Mouse (Mus musculus) neural tube, embryonic 14.5 days (tissue): Measurements from ENCODE around the gene Olfr1413. TPM values are rescaled to one million over a fixed set of nuclear protein-coding genes. Genes with fewer than 3 reads are reported as not detected.

ENCODE experiments used
- ATAC-seq: fragments of 200-750 bp; cut with Nextera tagmentation; 2 replicates; pipeline ENCODE4 v1.8.0; 2017; ENCODE audit warnings: low read depth, mild to moderate bottlenecking, moderate TSS enrichment, moderate library complexity
- H3K27ac ChIP-seq: fragments of 300-500 bp; sonication (generic); 2 replicates; pipeline ENCODE4 v1.5.1; 2014; ENCODE audit warnings: low read depth, mild to moderate bottlenecking, control low read depth, low read length, moderate library complexity, mixed read lengths
- H3K27me3 ChIP-seq: fragments of 300-500 bp; sonication (generic); 2 replicates; pipeline ENCODE4 v1.6.1; 2014; ENCODE audit warnings: low read length; ENCODE audit not compliant: control insufficient read depth, insufficient read depth
- H3K36me3 ChIP-seq: fragments of 300-500 bp; sonication (generic); 2 replicates; pipeline ENCODE4 v1.6.1; 2014; ENCODE audit warnings: low read length, mixed read lengths; ENCODE audit not compliant: control insufficient read depth, insufficient read depth
- H3K4me1 ChIP-seq: fragments of 300-500 bp; sonication (generic); 2 replicates; pipeline ENCODE4 v1.6.1; 2014; ENCODE audit warnings: low read length; ENCODE audit not compliant: control insufficient read depth, insufficient read depth
- H3K4me2 ChIP-seq: fragments of 300-500 bp; sonication (generic); 2 replicates; pipeline ENCODE4 v1.6.1; 2014; ENCODE audit warnings: mild to moderate bottlenecking, low read depth, low read length, control low read depth
- H3K4me3 ChIP-seq: fragments of 300-500 bp; sonication (generic); 2 replicates; pipeline ENCODE4 v1.5.1; 2014; ENCODE audit warnings: low read depth, low read length, control low read depth, mixed read lengths
- H3K9ac ChIP-seq: fragments of 300-500 bp; sonication (generic); replicated peaks from 2 replicates; pipeline ENCODE4 v1.6.1; 2014; ENCODE audit warnings: low read depth, mild to moderate bottlenecking, control low read depth, low read length, mixed read lengths
- H3K9me3 ChIP-seq: fragments of 300-500 bp; sonication (generic); 2 replicates; pipeline ENCODE4 v1.6.1; 2016; ENCODE audit warnings: low read length; ENCODE audit not compliant: control insufficient read depth
- WGBS: fragments of 180-500 bp; shearing (Covaris S2); extraction: QIAGEN DNeasy Blood & Tissue Kit; methylation state at CpG from one replicate; pipeline ENCODE4 v1.1.7; 2014; 5-methylcytosine and 5-hydroxymethylcytosine counted together
- polyA plus RNA-seq: library from polyadenylated mRNA; unstranded; fragments of >200 nt; fragmentation: Nextera tagmentation; extraction: Ambion mirVana; gene quantifications from 2 replicates; pipeline ENCODE4 v1.2.1, GENCODE M21; 2014

Olfr1413 gene
- not detected in 2 replicates for polyA plus RNA-seq

- no peaks in the 10 kb centered on the region for H3K4me1 ChIP-seq
- no peak within 1 kb of the TSS for H3K9ac ChIP-seq
- H3K27me3 ChIP-seq: no peaks in the 10 kb centered on the region
- H3K4me3 ChIP-seq: no peak within 1 kb of the TSS
- no peak within 1 kb of the TSS for H3K4me2 ChIP-seq
- 90% methylated on average over 3 of the region's 3 CpGs for WGBS
- H3K27ac ChIP-seq: no peak within 1 kb of the TSS
- H3K9me3 ChIP-seq: no peaks in the 10 kb centered on the region
- no peaks in the 10 kb centered on the region for H3K36me3 ChIP-seq
- no peak for ATAC-seq
Measured at GRCm38 (mm10) chr1:92571022-92571421, at the start of gene Olfr1413. Gene Olfr1413, plus strand, starts transcription at chr1:92571322.

DNA sequence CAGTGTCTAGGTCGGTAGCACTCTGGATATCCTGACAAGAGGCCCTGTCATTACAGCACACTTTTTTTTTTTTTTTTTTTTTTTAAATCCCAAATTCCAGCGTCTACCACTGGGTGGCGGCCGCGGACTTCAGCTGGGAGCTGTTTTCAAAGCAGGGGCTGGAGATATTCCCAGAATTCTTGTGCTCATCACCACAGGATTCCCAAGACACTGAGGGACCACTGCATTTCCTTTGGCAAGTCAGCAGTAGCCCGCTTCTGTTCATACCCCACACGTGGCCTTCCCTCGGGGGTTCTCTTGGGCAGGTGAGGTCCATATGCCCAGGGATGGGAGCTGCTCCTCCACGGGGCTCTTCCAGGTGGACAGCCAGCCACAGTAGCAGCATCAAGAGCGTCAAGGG is 49.7 kb upstream of the Olfr1413 start:
- no peaks in the 10 kb centered on the region for H3K27me3 ChIP-seq
- no peak overlapping the region for H3K4me2 ChIP-seq
- no peak overlapping the region for H3K4me3 ChIP-seq
- no peak overlapping the region for H3K9ac ChIP-seq
- no peak overlapping the region for H3K27ac ChIP-seq
- peak; percentile 61; the same call in 1 of the 2 replicates for ATAC-seq
- H3K36me3 ChIP-seq: no peaks in the 10 kb centered on the region
- no peaks in the 10 kb centered on the region for H3K4me1 ChIP-seq
- no peaks in the 10 kb centered on the region for H3K9me3 ChIP-seq
- 17% methylated on average over 10 of the region's 10 CpGs for WGBS

GRCm38 (mm10) chr1:92523764-92524163 is 47.4 kb upstream of the Olfr1413 start:
- no peak overlapping the region for H3K4me2 ChIP-seq
- no peaks in the 10 kb centered on the region for H3K36me3 ChIP-seq
- H3K27me3 ChIP-seq: no peaks in the 10 kb centered on the region
- H3K9ac ChIP-seq: no peak overlapping the region
- no peaks in the 10 kb centered on the region for H3K4me1 ChIP-seq
- no peak overlapping the region for H3K4me3 ChIP-seq
- no peak for ATAC-seq
- no peak overlapping the region for H3K27ac ChIP-seq
- 83% methylated on average over 3 of the region's 3 CpGs for WGBS
- H3K9me3 ChIP-seq: no peaks in the 10 kb centered on the region

- no peak for ATAC-seq
- no peaks in the 10 kb centered on the region for H3K27me3 ChIP-seq
- no peak overlapping the region for H3K27ac ChIP-seq
- H3K4me1 ChIP-seq: no peaks in the 10 kb centered on the region
- no peaks in the 10 kb centered on the region for H3K9me3 ChIP-seq
- no peak overlapping the region for H3K4me3 ChIP-seq
- no peak overlapping the region for H3K4me2 ChIP-seq
- 40% methylated on average over 5 of the region's 5 CpGs for WGBS
- H3K36me3 ChIP-seq: no peaks in the 10 kb centered on the region
- no peak overlapping the region for H3K9ac ChIP-seq
Measured at GRCm38 (mm10) chr1:92536972-92537371, 34.1 kb upstream of the Olfr1413 start.

DNA sequence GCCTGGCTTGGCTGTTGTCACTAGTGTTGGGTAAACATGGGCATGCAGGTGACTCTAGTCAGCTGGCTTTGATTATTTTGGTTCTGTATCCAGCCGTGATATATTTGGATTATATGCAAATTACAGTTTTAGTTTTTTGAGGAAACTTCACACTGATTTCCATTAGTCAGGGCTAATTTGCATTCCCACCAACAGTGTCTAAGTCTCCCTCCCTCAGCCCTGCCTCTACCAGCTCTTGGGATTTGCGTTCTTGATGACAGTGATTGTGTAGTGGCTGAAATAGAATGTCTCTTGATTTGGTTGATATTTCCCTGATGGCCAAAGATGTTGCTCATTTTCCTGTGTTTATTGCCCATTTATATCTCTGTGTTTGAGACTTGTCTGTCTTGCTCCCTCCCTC is 32.1 kb upstream of the Olfr1413 start:
- no peak overlapping the region for H3K27ac ChIP-seq
- WGBS: 51% methylated on average over 2 of the region's 2 CpGs
- no peaks in the 10 kb centered on the region for H3K9me3 ChIP-seq
- no peaks in the 10 kb centered on the region for H3K27me3 ChIP-seq
- H3K9ac ChIP-seq: no peak overlapping the region
- H3K4me3 ChIP-seq: no peak overlapping the region
- H3K4me1 ChIP-seq: no peaks in the 10 kb centered on the region
- no peak for ATAC-seq
- no peaks in the 10 kb centered on the region for H3K36me3 ChIP-seq
- no peak overlapping the region for H3K4me2 ChIP-seq

DNA sequence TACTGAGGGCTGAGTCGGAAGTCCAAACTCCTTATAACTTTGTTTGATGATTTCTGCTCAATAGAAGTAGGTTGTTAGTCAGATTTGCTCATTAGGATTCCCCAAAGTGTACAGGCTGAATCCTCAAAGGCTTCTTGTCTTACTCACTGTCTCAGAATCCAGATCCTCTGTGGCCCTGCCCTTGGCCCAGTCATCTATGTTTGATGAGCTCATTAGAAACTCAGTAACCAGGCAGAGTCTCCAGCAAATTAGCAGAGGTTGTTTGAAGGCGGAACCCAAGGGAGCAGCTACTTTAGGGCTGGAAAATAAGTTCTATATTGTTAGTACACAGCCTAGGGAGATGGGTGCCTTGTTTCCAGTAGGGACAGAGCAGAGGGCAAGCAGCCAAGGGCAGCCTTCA is 25.2 kb upstream of the Olfr1413 start:
- no peak overlapping the region for H3K4me2 ChIP-seq
- no peaks in the 10 kb centered on the region for H3K4me1 ChIP-seq
- H3K27ac ChIP-seq: no peak overlapping the region
- H3K36me3 ChIP-seq: no peaks in the 10 kb centered on the region
- WGBS: 79% methylated on average over 2 of the region's 2 CpGs
- ATAC-seq: no peak
- H3K9ac ChIP-seq: no peak overlapping the region
- H3K27me3 ChIP-seq: no peaks in the 10 kb centered on the region
- no peaks in the 10 kb centered on the region for H3K9me3 ChIP-seq
- no peak overlapping the region for H3K4me3 ChIP-seq

DNA sequence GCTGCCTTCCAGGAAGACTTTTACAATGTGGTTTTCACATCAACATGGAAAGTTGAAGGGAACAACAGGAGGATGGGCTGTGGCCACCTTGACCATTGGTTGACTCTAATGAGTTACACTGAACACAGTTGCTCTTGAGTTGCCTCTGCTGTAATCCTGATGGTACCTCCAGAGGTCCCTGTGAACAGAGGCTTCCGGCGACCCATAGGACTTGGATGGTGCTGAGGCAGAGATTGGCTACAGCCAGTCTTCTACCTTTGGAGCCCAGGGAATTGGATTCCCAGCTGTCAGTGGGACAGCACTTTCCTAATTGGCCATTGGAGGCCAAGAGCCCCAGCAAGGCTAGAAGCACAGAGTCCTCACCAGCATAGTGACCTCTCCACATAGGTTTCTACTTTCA is 14.4 kb downstream of the Olfr1413 start, which contains the start of gene Olfr1412:
Olfr1412 (plus strand) TSS at position 301 of the 400 bp plus-strand sequence.
- Histone ChIP-seq H3K36me3 (no peaks in the 10 kb centered on the region), H3K9me3 (no peaks in the 10 kb centered on the region), H3K9ac (no peak within 1 kb of the TSS), H3K4me2 (no peak within 1 kb of the TSS), H3K27me3 (no peaks in the 10 kb centered on the region), H3K4me1 (no peaks in the 10 kb centered on the region), H3K27ac (no peak within 1 kb of the TSS), H3K4me3 (no peak within 1 kb of the TSS)
- no peak for ATAC-seq
- 93% methylated on average over 2 of the region's 2 CpGs for WGBS

- Histone ChIP-seq H3K4me1 (no peaks in the 10 kb centered on the region), H3K4me2 (no peak within 1 kb of the TSS), H3K36me3 (no peaks in the 10 kb centered on the region), H3K27ac (no peak within 1 kb of the TSS), H3K4me3 (no peak within 1 kb of the TSS), H3K9ac (no peak within 1 kb of the TSS), H3K27me3 (no peaks in the 10 kb centered on the region), H3K9me3 (no peaks in the 10 kb centered on the region)
- ATAC-seq: no peak
Measured at GRCm38 (mm10) chr1:92594111-92594510, 23.0 kb downstream of the Olfr1413 start, which contains the start of gene Olfr1411. Gene Olfr1411, plus strand, starts transcription at chr1:92594411.

GRCm38 (mm10) chr1:92596019-92596418 is 24.9 kb downstream of the Olfr1413 start:
- Histone ChIP-seq H3K4me3 (no peak overlapping the region), H3K4me2 (no peak overlapping the region), H3K27me3 (no peaks in the 10 kb centered on the region), H3K4me1 (no peaks in the 10 kb centered on the region), H3K27ac (no peak overlapping the region), H3K36me3 (no peaks in the 10 kb centered on the region), H3K9me3 (no peaks in the 10 kb centered on the region), H3K9ac (no peak overlapping the region)
- 91% methylated on average over 3 of the region's 3 CpGs for WGBS
- no peak for ATAC-seq
